Mouse (Mus musculus) induced T-regulatory cell, adult 2 months (primary cell): Measurements from ENCODE around the gene Blvrb.

Experiments
- DNase-seq: peaks from one replicate; pipeline ENCODE4 v3.0.0-alpha.2; 2012; ENCODE audit warnings: low read depth

Blvrb gene

DNA sequence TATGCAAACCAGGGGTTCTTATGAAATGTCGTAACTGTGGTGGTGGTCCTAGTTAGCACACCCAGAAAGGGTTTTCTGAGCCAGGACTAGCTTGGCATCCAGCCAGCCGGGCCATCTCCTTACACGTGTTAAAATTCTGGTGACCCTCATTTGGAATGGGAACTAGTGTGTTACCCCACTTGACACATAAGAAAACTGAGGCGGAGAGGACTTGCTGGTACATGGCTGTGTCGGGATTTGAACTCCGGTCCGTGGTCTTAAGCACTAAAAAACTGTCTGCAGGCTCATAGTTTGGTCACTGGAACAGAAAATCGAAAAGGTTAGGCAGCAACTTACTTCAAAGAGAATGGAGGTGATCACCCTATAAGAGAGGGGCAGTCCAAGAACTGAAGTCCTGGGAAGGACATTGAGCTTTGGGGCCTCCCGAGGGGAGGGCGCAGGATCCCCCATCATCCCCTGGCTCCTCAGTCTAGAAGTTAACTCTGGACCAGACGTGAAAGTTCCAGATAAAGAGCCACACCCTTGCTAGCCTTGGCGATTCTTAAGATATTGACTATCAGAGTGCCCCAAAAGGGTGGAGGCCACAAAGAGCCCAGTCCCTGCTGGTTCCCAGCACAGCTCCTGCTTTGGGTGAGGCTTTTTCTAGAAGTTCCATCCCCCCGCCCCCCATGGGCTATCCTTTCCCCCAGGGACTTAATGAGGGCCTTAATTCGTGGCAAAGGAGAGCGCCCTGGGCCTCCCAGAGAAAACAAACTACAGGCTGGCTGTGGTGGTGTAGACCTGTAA, 836 bp downstream of the Blvrb start:
- peak; percentile 38 for DNase-seq

DNA sequence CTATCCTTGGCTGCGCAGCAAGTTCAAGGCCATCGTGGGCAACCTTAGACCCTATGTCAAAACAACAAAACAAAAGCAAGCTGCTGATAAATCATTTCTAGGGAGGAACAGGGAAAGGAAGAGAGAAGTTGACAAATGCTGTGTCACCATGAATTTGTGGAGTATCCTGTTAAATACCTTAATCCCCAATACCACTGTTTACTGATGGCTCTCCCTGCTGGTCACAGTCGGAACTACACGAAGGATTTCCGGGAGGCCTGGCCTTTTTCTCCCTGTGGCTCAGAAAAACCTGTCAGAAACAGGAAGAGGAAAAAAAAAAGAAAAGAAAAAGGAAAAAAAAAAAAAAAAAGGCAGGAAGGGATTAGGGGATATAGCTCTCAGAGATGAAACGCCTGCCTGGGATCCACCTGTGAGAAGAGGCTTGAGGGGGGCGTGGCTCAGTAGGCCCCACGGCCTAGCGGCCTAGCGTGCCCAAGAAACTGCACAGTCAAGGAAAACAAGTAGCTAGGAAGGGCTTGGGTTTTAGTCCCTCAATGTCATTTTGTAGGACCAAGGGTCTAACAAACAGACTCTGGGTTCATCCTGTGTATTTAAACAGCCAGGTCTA, 1.6 kb downstream of the Blvrb start:
- DNase-seq: peak; percentile 76

GRCm38 (mm10) chr7:27451359-27451758, 3.6 kb downstream of the Blvrb start:
- no peak for DNase-seq

DNA sequence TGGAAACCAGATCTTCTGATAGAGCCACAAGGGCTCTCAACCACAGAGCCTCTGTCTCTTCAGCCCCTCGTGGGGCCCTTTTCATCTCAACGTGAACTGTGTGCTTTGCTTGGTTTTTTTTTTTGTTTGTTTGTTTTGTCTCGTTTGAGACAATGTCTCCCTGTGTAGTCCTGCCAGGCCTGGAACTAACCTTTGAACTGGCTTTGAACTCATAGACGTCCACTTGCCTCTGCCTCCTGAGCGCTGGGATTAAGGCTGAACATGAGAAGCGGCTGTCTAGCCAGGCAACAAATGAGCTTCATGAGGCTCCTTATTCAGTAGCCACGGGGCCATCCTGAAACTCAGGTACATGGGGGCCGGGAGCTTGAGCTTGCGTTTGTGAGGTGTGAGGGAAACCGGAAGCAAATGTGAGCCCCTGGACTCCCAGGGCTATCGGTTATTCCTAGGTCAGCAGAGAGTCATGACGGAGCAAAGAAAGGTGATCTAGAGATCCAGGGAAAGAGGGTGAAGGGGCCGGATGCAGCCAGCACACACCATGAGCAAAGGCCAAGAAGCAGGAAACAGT, 4.5 kb downstream of the Blvrb start:
- no peak for DNase-seq

GRCm38 (mm10) chr7:27454461-27455121, 6.8 kb downstream of the Blvrb start:
- DNase-seq: no peak

DNA sequence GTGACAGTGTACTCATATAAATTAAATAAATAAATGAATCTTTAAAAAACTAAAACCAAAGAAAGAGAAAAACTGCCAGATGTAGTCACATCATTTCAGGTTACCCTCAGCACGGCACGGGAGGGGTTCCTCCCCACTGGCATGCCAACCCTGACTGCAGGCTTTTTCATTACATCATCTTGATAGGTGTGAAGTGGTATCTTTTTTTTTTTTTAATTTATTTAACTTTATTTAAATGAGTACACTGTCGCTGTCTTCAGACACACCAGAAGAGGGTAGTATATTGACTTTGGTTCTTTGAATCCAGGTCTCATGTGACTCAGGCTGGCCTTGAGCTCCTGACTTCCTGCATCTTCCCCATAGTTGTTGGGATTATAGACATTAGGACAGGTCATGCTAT, 7.5 kb downstream of the Blvrb start:
- DNase-seq: no peak

DNA sequence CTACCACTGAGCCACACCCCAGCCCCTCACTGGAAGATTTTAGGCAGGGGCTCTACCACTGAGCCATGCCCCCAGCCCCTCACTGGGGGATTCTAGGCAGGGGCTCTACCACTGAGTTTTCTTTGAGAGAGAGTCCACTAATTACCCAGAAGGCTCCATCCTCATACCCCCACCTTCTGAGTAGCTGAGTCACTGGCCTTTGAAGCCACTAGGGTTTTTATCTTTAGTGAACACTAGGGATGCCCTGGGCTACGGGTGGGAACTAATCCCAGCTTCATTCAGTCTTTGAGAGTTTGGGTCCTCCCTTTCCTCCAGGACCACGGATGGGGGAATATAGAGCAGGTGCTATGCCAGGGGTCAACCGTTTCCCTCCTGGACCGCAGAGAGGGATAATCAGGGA, 10.8 kb downstream of the Blvrb start:
- no peak for DNase-seq

DNA sequence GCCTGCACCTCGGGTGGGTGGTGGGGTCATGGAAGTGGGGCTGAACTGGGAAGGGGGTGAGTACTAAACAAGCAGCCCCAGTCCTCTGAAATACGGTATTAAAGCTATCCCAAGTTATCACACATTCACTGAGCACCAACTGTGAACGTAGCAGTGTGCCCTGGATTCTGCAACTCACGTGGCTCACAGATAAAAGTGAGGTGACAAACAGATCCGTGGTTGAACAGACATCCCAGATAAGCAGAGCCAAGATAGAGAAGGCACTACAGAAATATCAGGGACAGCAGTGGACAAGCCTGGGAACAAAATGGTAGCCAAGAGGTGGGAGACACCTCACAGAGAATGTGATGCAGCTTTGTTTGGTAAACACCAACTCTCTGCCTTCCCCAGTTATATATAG, 11.9 kb downstream of the Blvrb start:
- no peak for DNase-seq

- no peak for DNase-seq
Measured at GRCm38 (mm10) chr7:27460477-27460876, 12.7 kb downstream of the Blvrb start.

DNA sequence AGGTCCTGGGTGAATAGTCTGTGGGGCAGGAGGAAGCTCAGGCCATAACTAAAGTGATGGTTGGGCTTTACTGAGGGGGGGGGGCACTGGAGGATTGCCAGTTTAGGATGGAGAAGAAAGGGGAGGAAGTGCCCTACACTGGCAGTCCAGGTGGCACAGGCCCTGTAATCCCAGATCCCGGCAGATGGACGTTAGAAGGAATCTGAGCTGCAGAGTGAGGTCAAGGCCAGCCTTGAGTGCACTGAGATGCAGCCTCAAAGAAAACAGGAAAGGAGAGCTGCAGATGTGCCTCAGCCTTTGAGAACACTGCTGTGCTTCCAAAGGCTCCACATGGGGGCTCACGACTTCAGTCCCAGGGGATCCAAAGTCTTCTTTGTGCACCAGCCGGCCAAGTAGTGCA, 19.9 kb downstream of the Blvrb start:
- no peak for DNase-seq

GRCm38 (mm10) chr7:27471390-27472120, 23.8 kb downstream of the Blvrb start:
- DNase-seq: no peak

- DNase-seq: no peak
Measured at GRCm38 (mm10) chr7:27472596-27472995, 24.8 kb downstream of the Blvrb start.

- DNase-seq: peak; percentile 99
Measured at GRCm38 (mm10) chr7:27473156-27473834, 25.5 kb downstream of the Blvrb start, which contains the start of gene Sertad3. TSS of gene Sertad3 (plus strand) at chr7:27473768.

DNA sequence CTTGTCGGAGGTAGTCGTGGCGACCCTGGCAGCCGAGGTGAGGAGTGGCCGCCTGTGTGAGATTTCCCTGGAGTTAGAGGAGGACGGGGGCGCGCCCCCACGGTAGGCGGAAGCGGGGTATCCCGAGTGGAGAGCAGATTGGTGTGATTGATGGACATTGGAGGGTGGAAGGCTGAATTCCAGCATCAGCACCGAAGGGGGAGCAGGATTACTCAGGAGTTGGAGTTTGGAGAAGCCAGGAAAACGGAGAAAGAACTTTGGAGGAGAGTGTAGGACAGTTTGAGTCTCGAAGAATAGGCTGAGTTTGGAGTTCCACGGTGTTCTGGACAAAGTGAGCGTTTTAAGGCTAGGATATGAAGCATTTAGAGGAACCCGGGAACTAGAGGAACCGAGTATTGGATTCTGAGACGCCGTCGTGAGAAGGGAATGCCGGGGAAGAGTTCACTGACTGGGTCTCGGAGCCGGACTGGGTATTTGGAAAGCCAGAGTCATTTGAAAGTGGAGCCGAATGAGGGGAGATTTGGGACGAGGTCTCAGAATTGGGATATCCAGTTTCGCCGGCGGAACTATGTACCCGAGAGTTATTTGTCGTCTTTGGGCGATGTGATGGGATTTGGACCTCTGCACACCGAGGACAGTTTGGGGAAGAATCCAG, 26.2 kb downstream of the Blvrb start:
- no peak for DNase-seq

- peak; percentile 98 for DNase-seq
Measured at GRCm38 (mm10) chr7:27474490-27474954, 26.7 kb downstream of the Blvrb start.

- DNase-seq: no peak
Measured at GRCm38 (mm10) chr7:27475596-27475995, 27.8 kb downstream of the Blvrb start.

DNA sequence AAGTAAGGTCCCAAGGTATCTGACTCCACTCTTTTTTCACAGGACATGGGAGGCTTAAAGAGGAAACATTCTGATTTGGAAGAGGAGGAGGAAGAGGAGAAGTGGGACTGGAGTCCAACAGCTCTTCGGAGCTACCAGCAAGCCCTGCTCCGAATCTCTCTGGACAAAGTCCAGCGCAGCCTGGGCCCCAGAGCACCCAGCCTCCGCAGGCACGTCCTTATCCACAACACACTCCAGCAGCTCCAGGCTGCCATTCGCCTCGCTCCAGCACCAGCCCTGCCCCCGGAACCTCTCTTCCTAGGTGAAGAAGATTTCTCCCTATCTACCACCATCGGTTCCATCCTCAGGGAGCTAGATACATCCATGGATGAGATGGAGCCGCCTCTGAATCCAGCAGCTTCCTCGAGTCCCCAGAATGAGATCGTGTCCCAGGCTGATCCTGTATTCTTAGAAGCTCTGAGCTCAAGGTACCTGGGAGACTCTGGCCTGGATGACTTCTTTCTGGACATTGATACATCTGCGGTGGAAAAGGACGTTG, 28.4 kb downstream of the Blvrb start:
- DNase-seq: no peak

GRCm38 (mm10) chr7:27478561-27478960, 30.8 kb downstream of the Blvrb start:
- DNase-seq: peak; percentile 46

- DNase-seq: no peak
Measured at GRCm38 (mm10) chr7:27479750-27480149, 32.0 kb downstream of the Blvrb start.

- no peak for DNase-seq
Measured at GRCm38 (mm10) chr7:27480506-27480905, 32.7 kb downstream of the Blvrb start.
